Mouse (Mus musculus): ENCODE results near the gene Sun1. TPM values are rescaled to one million over a fixed set of nuclear protein-coding genes. Genes with fewer than 3 reads are reported as not detected.

Sun1 gene
- polyA plus RNA-seq, 1 experiment from 2014 or later, result 48.9 TPM

- H3K9me3 ChIP-seq (ENCODE audit: control insufficient read depth, low read length), result no peaks in the 10 kb centered on the region
- ATAC-seq (ENCODE audit: insufficient read depth, low FRiP score, low TSS enrichment) (no peak), DNase-seq (ENCODE audit: low spot score) (no peak)
- H3K27me3 ChIP-seq (ENCODE audit: control insufficient read depth, insufficient read depth, low read length), result no peaks in the 10 kb centered on the region
- no peak overlapping the region for H3K4me3 ChIP-seq (ENCODE audit: low read depth, low read length)
- H3K4me1 ChIP-seq (ENCODE audit: control insufficient read depth, insufficient read depth, low read length), result peaks cover 7% of the 10 kb centered on the region
- H3K36me3 ChIP-seq (ENCODE audit: control insufficient read depth, insufficient read depth, low read length), result peaks cover 7% of the 10 kb centered on the region
- WGBS, result 83% methylated on average over 3 of the region's 3 CpGs
- H3K9ac ChIP-seq (ENCODE audit: low read length), result no peak overlapping the region
- H3K4me2 ChIP-seq (ENCODE audit: low read depth), result no peak overlapping the region
- no peak overlapping the region for H3K27ac ChIP-seq (ENCODE audit: low read depth, low read length)
Measured at GRCm38 (mm10) chr5:139248846-139249245, 48.4 kb downstream of the Sun1 start.

- no peak for ATAC-seq (ENCODE audit: insufficient read depth, low FRiP score, low TSS enrichment)
- no peak for DNase-seq (ENCODE audit: low spot score)
- 83% methylated on average over 7 of the region's 7 CpGs for WGBS
- H3K27me3 ChIP-seq (ENCODE audit: control insufficient read depth, insufficient read depth, low read length), result no peaks in the 10 kb centered on the region
- no peak overlapping the region for H3K9ac ChIP-seq (ENCODE audit: low read length)
- peaks cover 5% of the 10 kb centered on the region for H3K36me3 ChIP-seq (ENCODE audit: control insufficient read depth, insufficient read depth, low read length)
- H3K27ac ChIP-seq (ENCODE audit: low read depth, low read length), result no peak overlapping the region
- no peak overlapping the region for H3K4me2 ChIP-seq (ENCODE audit: low read depth)
- H3K4me3 ChIP-seq (ENCODE audit: low read depth, low read length), result no peak overlapping the region
- H3K4me1 ChIP-seq (ENCODE audit: control insufficient read depth, insufficient read depth, low read length), result peaks cover 7% of the 10 kb centered on the region
- no peaks in the 10 kb centered on the region for H3K9me3 ChIP-seq (ENCODE audit: control insufficient read depth, low read length)
Measured at GRCm38 (mm10) chr5:139251279-139251678, 50.8 kb downstream of the Sun1 start.

GRCm38 (mm10) chr5:139251736-139252080 is 51.3 kb downstream of the Sun1 start:
- H3K4me2 ChIP-seq (ENCODE audit: low read depth), result peak overlapping the region; percentile 71
- peak overlapping the region; percentile 60 for H3K9ac ChIP-seq (ENCODE audit: low read length)
- H3K27ac ChIP-seq (ENCODE audit: low read depth, low read length), result no peak overlapping the region
- peaks cover 5% of the 10 kb centered on the region for H3K36me3 ChIP-seq (ENCODE audit: control insufficient read depth, insufficient read depth, low read length)
- 1% methylated on average over 8 of the region's 8 CpGs for WGBS
- DNase-seq (ENCODE audit: low spot score) (no peak), ATAC-seq (ENCODE audit: insufficient read depth, low FRiP score, low TSS enrichment) (peak; percentile 71)
- peak overlapping the region; percentile 74 for H3K4me3 ChIP-seq (ENCODE audit: low read depth, low read length)
- H3K4me1 ChIP-seq (ENCODE audit: control insufficient read depth, insufficient read depth, low read length), result peaks cover 7% of the 10 kb centered on the region
- no peaks in the 10 kb centered on the region for H3K9me3 ChIP-seq (ENCODE audit: control insufficient read depth, low read length)
- H3K27me3 ChIP-seq (ENCODE audit: control insufficient read depth, insufficient read depth, low read length), result no peaks in the 10 kb centered on the region

GRCm38 (mm10) chr5:139252081-139252909 is 51.9 kb downstream of the Sun1 start, which contains the start of gene Get4:
Gene Get4 (plus strand): TSS chr5:139252324.
- Histone ChIP-seq H3K4me3 (ENCODE audit: low read depth, low read length) (peak within 1 kb of the TSS; percentile 74), H3K4me1 (ENCODE audit: control insufficient read depth, insufficient read depth, low read length) (peaks cover 7% of the 10 kb centered on the region), H3K36me3 (ENCODE audit: control insufficient read depth, insufficient read depth, low read length) (peaks cover 2% of the 10 kb centered on the region), H3K4me2 (ENCODE audit: low read depth) (peak within 1 kb of the TSS; percentile 77), H3K27me3 (ENCODE audit: control insufficient read depth, insufficient read depth, low read length) (no peaks in the 10 kb centered on the region), H3K9me3 (ENCODE audit: control insufficient read depth, low read length) (no peaks in the 10 kb centered on the region), H3K27ac (ENCODE audit: low read depth, low read length) (peak within 1 kb of the TSS; percentile 76), H3K9ac (ENCODE audit: low read length) (peak within 1 kb of the TSS; percentile 83)
- DNase-seq (ENCODE audit: low spot score) (peak; percentile 99), ATAC-seq (ENCODE audit: insufficient read depth, low FRiP score, low TSS enrichment) (peak; percentile 96)
- under 1% methylated on average over 77 of the region's 90 CpGs for WGBS

- H3K36me3 ChIP-seq (ENCODE audit: control insufficient read depth, insufficient read depth, low read length), result peaks cover 2% of the 10 kb centered on the region
- under 1% methylated on average over 7 of the region's 7 CpGs for WGBS
- peaks cover 7% of the 10 kb centered on the region for H3K4me1 ChIP-seq (ENCODE audit: control insufficient read depth, insufficient read depth, low read length)
- peak overlapping the region; percentile 83 for H3K9ac ChIP-seq (ENCODE audit: low read length)
- H3K9me3 ChIP-seq (ENCODE audit: control insufficient read depth, low read length), result no peaks in the 10 kb centered on the region
- peak; percentile 23 for ATAC-seq (ENCODE audit: insufficient read depth, low FRiP score, low TSS enrichment)
- no peak for DNase-seq (ENCODE audit: low spot score)
- H3K27ac ChIP-seq (ENCODE audit: low read depth, low read length), result peak overlapping the region; percentile 76
- H3K4me3 ChIP-seq (ENCODE audit: low read depth, low read length), result peak overlapping the region; percentile 74
- peak overlapping the region; percentile 77 for H3K4me2 ChIP-seq (ENCODE audit: low read depth)
- no peaks in the 10 kb centered on the region for H3K27me3 ChIP-seq (ENCODE audit: control insufficient read depth, insufficient read depth, low read length)
Measured at GRCm38 (mm10) chr5:139252910-139253245, 52.4 kb downstream of the Sun1 start.

- DNase-seq (ENCODE audit: low spot score) (no peak), ATAC-seq (ENCODE audit: insufficient read depth, low FRiP score, low TSS enrichment) (no peak)
- Histone ChIP-seq H3K27me3 (ENCODE audit: control insufficient read depth, insufficient read depth, low read length) (no peaks in the 10 kb centered on the region), H3K9ac (ENCODE audit: low read length) (peak overlapping the region; percentile 83), H3K27ac (ENCODE audit: low read depth, low read length) (no peak overlapping the region), H3K36me3 (ENCODE audit: control insufficient read depth, insufficient read depth, low read length) (no peaks in the 10 kb centered on the region; the same call in 1 of the 2 replicates), H3K4me3 (ENCODE audit: low read depth, low read length) (peak overlapping the region; percentile 74), H3K9me3 (ENCODE audit: control insufficient read depth, low read length) (no peaks in the 10 kb centered on the region), H3K4me1 (ENCODE audit: control insufficient read depth, insufficient read depth, low read length) (peaks cover 7% of the 10 kb centered on the region), H3K4me2 (ENCODE audit: low read depth) (peak overlapping the region; percentile 77)
- 20% methylated on average over 6 of the region's 6 CpGs for WGBS
Measured at GRCm38 (mm10) chr5:139253301-139253741, 52.9 kb downstream of the Sun1 start.

- Histone ChIP-seq H3K4me2 (ENCODE audit: low read depth) (no peak overlapping the region), H3K9ac (ENCODE audit: low read length) (no peak overlapping the region), H3K27ac (ENCODE audit: low read depth, low read length) (no peak overlapping the region), H3K36me3 (ENCODE audit: control insufficient read depth, insufficient read depth, low read length) (0 out of 2 replicates have a peak, but pooled peaks cover 1% of the 10 kb centered on the region), H3K9me3 (ENCODE audit: control insufficient read depth, low read length) (no peaks in the 10 kb centered on the region), H3K27me3 (ENCODE audit: control insufficient read depth, insufficient read depth, low read length) (no peaks in the 10 kb centered on the region), H3K4me1 (ENCODE audit: control insufficient read depth, insufficient read depth, low read length) (peaks cover 7% of the 10 kb centered on the region), H3K4me3 (ENCODE audit: low read depth, low read length) (no peak overlapping the region)
- WGBS, result 87% methylated on average over 6 of the region's 6 CpGs
- ATAC-seq (ENCODE audit: insufficient read depth, low FRiP score, low TSS enrichment) (no peak), DNase-seq (ENCODE audit: low spot score) (no peak)
Measured at GRCm38 (mm10) chr5:139254938-139255337, 54.5 kb downstream of the Sun1 start.

- no peak for DNase-seq (ENCODE audit: low spot score)
- H3K4me1 ChIP-seq (ENCODE audit: control insufficient read depth, insufficient read depth, low read length), result peaks cover 7% of the 10 kb centered on the region
- H3K9ac ChIP-seq (ENCODE audit: low read length), result no peak overlapping the region
- H3K27me3 ChIP-seq (ENCODE audit: control insufficient read depth, insufficient read depth, low read length), result no peaks in the 10 kb centered on the region
- no peaks in the 10 kb centered on the region for H3K9me3 ChIP-seq (ENCODE audit: control insufficient read depth, low read length)
- no peak overlapping the region for H3K27ac ChIP-seq (ENCODE audit: low read depth, low read length)
- WGBS, result 95% methylated on average over 6 of the region's 6 CpGs
- no peak for ATAC-seq (ENCODE audit: insufficient read depth, low FRiP score, low TSS enrichment)
- no peak overlapping the region for H3K4me2 ChIP-seq (ENCODE audit: low read depth)
- no peak overlapping the region for H3K4me3 ChIP-seq (ENCODE audit: low read depth, low read length)
- 0 out of 2 replicates have a peak, but pooled peaks cover 4% of the 10 kb centered on the region for H3K36me3 ChIP-seq (ENCODE audit: control insufficient read depth, insufficient read depth, low read length)
Measured at GRCm38 (mm10) chr5:139255777-139256176, 55.3 kb downstream of the Sun1 start.

- no peaks in the 10 kb centered on the region for H3K27me3 ChIP-seq (ENCODE audit: control insufficient read depth, insufficient read depth, low read length)
- H3K4me1 ChIP-seq (ENCODE audit: control insufficient read depth, insufficient read depth, low read length), result peaks cover 7% of the 10 kb centered on the region
- H3K9ac ChIP-seq (ENCODE audit: low read length), result no peak overlapping the region
- WGBS, result 91% methylated on average over 3 of the region's 3 CpGs
- H3K4me3 ChIP-seq (ENCODE audit: low read depth, low read length), result no peak overlapping the region
- H3K4me2 ChIP-seq (ENCODE audit: low read depth), result no peak overlapping the region
- no peak for ATAC-seq (ENCODE audit: insufficient read depth, low FRiP score, low TSS enrichment)
- H3K36me3 ChIP-seq (ENCODE audit: control insufficient read depth, insufficient read depth, low read length), result 0 out of 2 replicates have a peak, but pooled peaks cover 4% of the 10 kb centered on the region
- no peak for DNase-seq (ENCODE audit: low spot score)
- H3K27ac ChIP-seq (ENCODE audit: low read depth, low read length), result no peak overlapping the region
- no peaks in the 10 kb centered on the region for H3K9me3 ChIP-seq (ENCODE audit: control insufficient read depth, low read length)
Measured at GRCm38 (mm10) chr5:139256211-139256765, 55.9 kb downstream of the Sun1 start.

Data from neural tube, embryonic 11.5 days (tissue).